Mouse (Mus musculus): Measurements from ENCODE around the gene 1190007I07Rik. TPM values are rescaled to one million over a fixed set of nuclear protein-coding genes. Genes with fewer than 3 reads are reported as not detected.

1190007I07Rik gene
- total RNA-seq (2021), result 10 to 100 TPM; 17.8 to 20.7 TPM
- long read RNA-seq, partial matches to known transcripts, result 0 of 1 reads
- long read RNA-seq, other reads (novel, unspliced or antisense), result 0 of 1 reads

DNA sequence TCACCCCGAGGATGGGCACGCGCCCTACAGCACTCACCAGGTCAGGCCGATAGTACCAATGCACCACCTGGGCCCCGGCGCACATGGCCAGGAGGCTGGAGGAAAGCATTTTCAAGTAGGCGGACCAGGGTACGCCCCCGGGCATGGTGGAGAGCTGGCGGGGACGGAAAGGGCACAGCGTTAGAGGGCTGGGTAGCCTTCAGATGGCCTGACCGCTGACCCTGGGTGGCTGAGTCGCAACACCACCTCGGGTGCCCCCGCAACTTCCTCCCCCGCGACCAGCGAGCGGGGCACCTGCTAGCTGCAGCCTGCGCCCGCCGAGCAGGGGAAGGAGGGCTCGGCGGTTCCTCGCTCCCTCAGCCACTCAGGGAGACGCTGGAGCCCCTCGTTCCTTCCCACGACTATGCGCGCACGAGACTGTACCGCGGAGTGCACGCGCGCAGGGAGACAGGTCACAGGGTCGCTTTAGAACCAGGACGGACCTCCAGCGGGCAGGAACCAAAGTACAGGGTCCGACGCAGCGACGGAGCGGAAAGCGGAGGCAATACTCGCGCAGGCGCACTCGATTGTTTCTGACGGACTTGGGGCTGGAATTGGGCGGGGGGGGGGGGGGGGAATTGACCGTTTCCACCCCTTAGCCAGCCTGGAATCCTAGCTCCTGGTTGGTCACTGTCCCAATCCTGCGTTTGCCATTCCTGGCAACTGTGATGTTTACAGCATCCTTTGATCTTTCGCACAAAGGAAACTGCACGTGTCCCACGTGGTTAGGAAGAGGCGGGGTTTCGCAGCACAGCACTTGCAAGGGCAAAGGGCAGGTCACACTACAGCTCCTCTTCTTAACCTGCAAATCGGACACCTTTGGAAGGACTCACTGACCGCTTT is at the start of gene 1190007I07Rik:
Gene 1190007I07Rik, minus strand, starts transcription at position 558 of the 882 bp plus-strand sequence.
- peak; percentile 62 to 88 for DNase-seq (ENCODE audit: low spot score in 2 of 2)

DNA sequence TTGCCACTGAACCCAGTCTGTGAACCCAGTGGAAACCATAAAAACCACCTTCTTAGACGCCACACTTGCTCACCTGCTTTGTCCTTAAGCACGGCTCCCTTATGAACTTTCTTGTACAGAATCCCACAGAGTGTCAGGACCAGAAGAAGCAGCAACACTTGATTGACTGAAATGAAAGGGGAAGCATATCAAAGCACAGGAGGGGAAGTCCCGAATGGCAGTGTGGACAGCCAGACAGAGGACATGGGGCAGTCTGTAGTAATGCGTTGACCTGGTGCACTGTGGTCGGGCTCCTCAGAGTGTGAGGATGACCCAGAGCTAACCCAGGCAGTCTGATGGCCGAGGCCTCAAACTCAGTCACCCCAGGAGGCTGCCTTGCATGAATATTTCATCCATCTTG is 47.2 kb upstream of the 1190007I07Rik start:
- no peak for DNase-seq (ENCODE audit: low spot score in 2 of 2)

DNA sequence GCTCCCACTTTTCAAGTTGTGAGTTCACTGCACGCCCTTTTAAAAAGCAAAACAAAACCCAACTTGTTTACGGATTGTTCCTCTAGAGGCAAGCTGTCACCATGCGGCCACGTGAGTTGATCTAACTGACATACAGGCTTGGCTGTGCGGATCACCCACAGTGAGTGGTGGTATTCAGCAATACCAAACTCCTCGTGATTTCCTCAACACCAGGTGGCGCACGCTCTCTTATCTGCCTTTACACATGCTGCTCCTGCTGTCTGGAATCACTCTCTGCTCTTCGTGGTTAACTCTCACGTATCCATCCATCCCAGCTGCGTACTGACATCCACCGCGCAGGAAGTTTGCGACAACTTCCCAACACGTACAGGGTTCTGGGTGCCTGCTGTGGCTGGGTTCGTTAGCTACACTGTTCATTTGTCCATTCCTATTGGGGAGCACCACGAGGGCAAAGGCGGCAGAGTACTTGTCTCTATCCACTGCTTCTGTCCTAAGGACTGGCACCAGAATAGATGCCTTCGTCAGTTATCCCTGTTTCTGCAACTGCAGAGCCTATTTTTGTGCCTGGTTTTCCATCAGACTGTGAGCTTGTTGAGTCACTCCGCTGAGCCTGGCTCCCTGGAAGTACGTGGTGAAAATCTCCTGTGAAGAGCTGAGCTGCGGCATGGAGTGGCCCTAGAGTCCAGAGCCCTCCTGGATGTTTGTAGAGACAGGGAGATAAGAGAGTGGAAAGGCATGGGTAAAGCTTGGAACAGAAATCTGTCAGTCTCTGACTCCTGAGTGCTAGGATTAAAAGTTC is 43.6 kb upstream of the 1190007I07Rik start:
- DNase-seq (ENCODE audit: low spot score in 2 of 2), result peak; percentile 81 to 96

DNA sequence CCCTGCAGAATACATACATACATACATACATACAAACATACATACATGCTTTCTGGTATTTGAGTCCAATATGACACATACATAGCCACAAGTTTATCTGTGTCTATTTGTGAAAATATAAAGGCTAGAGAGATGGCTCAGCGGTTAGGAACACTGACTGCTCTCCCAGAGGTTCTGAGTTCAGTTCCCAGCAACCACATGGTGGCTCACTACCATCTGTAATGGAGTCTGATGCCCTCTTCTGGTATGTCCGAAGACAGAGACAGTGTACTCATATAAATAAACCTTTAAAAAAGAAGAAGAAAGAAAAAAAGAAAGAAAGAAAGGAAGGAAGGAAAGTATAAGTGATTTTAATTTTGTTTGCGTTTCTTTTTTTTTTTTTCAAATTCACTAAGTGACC is 42.9 kb upstream of the 1190007I07Rik start:
- DNase-seq (ENCODE audit: low spot score in 2 of 2), result no peak

DNA sequence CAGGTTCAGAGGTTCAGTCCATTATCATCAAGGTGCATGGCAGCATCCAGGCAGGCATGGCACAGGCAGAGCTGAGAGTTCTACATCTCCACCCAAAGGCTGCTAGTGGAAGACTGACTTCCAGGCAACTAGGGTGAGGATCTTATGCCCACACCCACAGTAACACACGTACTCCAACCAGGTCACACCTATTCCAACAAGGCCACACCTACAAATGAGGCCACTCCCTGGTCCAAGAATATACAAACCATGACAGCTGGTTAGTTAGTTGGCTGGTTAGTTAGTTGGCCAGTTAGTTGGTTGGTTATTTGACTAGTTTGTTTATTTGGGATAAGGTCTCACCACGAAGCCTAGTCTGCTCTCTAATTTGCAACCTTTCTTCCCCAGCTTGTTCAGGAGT is 40.3 kb upstream of the 1190007I07Rik start:
- DNase-seq (ENCODE audit: low spot score in 2 of 2), result no peak

DNA sequence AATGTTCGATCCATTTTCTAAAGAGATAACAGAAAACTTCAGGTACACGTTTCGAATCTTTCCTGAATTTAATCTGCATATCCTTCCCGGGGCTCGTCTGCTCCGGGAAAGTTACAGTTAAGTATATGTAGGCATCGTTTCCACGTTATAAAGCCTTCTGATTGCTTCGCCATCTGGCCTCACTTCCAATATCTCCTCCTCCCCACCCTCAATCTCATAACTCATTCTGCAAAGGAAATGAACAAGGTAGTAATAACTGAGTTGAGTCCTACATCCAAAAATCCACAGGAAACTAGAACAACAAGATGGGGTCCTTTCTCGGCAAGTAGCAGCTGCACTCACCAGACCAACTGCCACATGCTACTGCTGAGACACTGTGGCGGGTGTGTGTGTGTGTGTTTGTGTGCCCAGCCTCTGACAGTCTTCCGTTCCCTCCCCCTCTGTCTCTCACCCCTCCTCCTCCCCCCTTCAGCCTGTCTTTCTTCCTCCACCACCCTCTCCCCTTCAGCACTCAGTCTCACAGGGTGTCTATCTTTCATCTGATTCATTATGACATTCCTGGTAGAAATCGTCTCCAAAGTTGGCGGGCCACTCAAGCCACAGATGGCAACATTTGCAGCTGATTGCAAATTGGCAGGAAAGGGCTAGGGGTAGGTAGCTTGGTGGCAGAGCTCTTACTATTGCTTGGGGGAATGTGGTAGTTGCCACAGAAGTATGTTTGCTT is 39.4 kb upstream of the 1190007I07Rik start:
- peak; percentile 81 to 86 for DNase-seq (ENCODE audit: low spot score in 2 of 2)

DNA sequence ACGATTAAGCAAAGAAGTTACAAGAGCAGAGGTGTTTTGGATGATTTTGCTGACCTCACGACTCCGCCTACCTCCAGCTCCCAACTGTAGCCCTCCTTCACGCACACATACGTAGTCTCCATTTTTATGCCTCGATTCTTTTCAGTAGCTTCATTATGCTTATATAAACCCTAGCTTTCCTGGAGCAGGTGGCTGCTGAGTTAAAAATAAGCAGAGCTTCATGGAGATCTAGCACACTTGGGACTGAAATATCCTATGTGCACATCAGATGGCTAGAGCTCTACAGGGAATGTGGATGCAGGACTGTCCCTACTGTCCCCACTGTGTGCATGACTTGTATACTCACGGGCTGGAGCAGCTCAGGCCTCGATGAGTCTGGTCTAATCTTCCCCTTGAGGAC is 38.8 kb upstream of the 1190007I07Rik start:
- DNase-seq (ENCODE audit: low spot score in 2 of 2), result peak in 1 of 2 experiments; percentile 68

DNA sequence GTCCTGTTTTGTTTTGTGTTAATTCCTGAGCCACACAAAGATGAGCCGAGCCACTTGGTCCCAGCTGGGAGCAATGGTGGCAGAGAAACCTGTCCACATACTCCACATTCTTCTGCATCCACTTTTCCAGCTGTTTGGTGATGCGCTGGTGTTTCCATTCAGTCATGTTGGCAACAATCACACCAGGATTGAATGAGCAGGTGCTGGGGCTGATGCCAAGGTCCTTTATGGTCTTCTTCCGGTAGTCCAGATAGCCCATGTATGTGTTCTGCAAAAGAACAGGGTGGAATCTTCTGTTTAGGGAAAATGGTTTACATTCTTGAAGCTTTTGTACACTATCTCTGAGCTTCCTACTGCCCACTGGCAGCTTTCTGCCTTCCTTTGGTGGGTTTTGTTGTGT is 31.6 kb upstream of the 1190007I07Rik start:
- no peak for DNase-seq (ENCODE audit: low spot score in 2 of 2)

DNA sequence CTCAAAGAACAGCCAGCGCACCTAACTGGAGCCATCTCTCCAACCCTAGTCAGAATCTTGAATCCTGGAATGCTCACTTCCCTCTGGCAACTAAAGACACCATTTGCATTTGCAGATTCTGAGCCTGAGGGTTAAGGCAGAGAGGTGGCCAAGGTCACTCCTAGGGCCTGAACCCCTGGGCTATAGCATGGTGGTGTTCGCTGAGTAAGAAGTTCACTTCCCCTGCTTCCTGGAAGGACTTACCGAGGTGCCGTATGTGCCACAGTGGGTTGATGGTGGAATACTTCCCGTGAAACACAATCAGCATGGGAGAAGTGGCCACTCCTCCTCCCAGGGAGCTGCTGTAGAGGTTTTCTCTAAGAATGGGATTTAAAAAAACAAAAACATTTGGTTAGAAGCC is 29.6 kb upstream of the 1190007I07Rik start:
- DNase-seq (ENCODE audit: low spot score in 2 of 2), result no peak

DNA sequence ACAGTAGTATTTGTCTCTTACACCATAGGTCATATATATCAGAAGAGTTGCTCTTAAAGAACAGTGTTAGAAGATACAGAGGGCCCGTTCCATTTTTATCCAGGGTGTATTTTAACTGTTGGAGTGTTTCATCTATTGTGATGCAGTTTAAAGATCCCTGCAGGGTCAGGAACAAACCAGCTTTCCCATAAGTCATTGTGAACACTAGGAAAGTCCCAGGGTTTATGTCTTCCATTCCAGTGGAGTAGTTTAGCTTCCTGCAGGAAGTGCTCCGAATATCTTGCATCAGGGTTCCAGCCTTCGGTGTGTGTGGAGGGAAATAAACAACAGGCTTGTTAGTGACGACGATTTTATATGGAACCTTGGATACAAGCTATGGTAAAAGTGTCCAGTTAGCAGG is 28.2 kb upstream of the 1190007I07Rik start:
- DNase-seq (ENCODE audit: low spot score in 2 of 2), result no peak

DNA sequence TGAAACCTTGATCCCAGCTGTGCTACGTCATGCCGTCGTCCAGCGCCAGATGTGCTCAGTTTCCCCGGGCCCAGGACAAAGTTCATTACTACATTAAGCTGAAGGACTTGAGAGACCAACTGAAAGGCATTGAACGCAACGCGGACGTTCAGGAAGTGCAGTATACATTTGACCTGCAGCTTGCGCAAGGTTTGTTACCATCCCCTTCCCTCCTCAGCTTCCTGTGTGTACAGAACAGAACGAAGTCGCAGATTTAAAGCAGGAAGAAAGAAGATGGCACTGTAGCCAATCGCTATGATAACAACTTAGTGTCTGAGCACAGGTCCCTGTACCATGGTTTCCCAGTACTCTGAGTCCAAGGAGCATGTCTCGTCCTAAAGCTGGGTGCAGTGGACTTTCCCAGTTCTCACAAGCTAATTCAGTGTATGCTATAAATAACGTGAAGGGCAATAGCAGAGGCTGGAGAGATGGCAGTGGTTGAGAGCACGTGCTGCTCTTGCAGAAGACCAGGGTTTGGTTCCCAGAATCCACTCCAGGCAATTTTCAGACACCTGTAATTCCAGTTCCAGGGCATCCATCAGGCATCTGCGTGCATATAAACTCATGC is 24.3 kb upstream of the 1190007I07Rik start:
- DNase-seq (ENCODE audit: low spot score in 2 of 2), result no peak

DNA sequence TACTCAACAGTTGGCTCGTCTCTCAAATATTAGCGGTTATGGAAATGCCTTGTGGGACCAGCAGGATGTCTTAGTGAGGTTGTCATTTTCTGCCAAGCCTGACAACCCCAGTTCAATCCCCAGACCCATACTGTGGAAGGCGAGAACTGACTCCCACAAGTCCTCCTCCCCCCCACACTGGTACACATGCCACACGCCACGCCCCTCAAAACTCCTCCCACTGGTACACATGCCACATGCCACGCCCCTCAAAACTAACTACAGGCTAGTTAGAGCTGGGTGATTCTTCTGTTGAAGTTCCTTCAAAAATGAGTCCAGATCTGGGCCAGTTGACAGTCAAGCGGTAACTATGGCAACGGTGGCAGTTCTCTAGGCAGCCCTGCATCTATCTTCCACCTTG is 23.1 kb upstream of the 1190007I07Rik start:
- DNase-seq (ENCODE audit: low spot score in 2 of 2), result peak in 1 of 2 experiments; percentile 49

DNA sequence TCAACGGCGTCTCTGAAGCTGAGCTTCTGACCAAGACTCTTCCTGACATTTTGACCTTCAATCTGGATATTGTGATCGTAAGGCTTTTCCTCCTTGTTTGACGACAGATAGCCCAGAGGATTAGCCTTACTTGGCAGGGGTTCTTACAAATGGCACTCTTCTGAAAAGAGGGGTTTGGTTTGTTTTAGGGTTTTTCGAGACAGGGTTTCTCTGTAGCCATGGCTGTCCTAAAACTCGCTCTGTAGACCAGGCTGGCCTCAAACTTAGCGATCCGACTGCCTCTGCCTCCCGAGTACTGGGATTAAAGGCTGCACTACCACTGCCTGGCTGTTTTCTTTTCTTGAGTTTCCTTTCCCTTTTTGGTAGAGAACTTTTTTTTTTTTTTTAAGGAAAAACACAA is 18.5 kb upstream of the 1190007I07Rik start:
- DNase-seq (ENCODE audit: low spot score in 2 of 2), result no peak

DNA sequence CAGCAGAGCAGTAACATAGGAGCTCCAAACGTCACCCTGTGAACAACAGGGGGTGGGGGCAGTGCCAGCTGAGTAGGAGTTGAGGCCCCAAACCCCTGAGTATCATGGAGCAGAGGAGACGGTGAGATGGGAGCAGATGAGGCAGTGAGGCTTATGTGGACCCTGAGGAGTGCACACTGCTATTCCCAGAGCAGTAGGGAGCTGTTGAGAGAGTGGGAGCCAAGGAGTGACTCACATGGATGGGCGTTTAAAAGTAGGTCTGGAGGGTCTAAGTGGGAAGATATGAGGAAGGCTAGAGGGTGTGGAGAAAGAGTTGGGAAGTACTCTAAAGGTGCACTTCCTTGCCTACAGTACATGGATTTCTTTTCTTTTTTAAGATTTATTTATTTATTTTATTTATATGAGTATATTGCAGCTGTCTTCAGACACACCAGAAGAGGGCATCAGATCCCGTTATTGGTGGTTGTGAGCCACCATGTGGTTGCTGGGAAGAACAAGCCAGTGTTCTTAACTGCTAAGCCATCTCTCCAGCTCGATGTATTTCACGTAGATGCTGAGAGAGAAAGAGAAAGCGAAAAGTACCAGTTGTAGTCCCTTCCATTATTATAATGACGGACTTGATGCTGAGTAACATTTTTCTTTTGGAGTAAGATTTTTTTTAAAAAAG is 16.1 kb upstream of the 1190007I07Rik start:
- no peak for DNase-seq (ENCODE audit: low spot score in 2 of 2)

DNA sequence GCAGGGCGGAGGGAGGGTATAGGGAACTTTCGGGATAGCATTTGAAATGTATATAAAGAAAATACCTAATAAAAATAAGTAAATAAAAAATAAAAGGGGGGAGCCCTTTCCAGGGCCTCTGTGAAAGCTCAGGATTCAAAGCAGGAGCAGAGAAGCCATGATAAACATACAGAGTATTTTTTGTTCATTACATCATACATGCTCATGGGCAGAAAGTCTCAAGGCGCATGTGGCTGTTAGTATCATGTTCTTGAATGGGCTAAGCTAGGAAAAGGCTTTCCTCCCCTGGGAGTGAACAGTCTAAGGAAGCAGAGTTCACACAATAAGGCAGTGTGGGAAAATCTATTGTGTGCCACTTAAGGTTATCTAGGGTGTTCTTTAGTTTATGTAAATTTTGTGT is 13.3 kb upstream of the 1190007I07Rik start:
- no peak for DNase-seq (ENCODE audit: low spot score in 2 of 2)

DNA sequence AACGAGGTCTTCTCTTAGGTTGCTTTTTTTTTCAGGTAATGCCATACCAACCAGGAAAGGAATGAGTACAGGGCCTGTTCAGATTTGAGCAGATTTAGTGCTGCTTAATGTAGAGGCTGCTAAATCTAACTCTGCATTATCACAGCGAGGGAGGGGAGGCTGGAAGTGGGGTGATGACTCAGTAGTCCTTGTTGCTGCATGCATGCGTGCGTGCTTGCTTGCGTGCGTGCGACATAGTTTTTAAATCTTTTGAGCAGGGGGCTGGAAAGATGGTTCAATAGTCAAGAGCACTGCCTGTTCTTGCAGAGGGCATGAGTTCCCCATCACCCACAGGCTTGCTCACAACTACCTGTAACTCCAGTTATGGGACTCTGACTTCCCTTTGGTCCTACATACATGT is 11.3 kb upstream of the 1190007I07Rik start:
- DNase-seq (ENCODE audit: low spot score in 2 of 2), result no peak

DNA sequence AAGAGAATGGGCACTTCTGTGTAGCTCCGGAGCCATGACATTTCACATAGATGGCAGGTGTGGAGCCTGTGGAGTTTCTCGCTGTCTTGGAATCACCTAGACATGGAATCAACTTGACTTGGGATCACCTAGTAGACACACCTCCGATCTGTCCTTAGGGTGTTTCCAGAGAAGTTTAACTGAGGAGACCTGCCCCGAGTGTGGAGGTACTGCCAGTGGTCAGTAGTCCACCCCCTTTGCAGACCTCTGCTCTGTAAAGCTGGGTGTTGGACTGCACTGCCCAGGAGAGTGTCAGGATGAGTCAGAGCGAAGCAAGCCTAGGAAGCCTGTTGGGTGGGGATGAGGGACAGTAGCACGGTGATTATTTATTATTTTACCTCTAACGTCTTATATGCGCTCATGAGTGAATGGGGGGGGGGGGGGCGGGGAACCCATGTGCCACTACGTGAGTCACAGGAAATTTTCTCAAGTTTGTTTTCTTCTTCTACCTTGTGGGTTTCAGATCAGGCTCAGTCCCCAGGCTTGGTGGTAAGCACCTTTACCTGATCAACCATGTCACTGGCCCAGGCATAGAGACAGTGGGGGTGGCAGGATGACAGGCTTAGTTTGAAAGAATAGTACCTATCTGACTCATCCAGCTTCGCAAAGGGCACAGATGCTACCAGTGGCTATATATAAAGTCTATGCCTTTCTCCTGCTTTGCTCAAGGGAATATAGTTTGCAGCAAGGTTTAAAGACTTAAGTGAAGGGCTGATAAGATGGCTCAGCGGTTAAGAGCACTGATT is 9.7 kb upstream of the 1190007I07Rik start:
- no peak for DNase-seq (ENCODE audit: low spot score in 2 of 2)

DNA sequence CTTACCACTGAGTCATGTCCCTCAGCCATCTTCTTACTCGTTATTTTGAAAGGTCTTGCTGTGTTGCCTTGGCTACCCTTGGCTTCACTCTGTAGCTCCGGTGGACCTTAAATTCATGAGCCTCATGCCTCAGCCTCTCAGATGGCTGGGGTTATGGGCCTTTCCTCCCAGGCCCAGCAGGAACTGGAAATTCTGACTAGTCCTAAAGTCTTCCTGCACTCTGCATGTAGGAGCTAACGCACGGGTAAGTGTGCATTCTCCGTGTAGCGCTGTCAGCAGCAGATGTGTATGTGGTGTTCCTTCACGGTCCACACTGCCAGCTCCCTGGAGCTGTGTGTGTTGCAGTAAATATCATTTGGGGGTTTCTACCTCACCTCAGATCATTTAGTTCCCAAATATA is 8.1 kb upstream of the 1190007I07Rik start:
- no peak for DNase-seq (ENCODE audit: low spot score in 2 of 2)

DNA sequence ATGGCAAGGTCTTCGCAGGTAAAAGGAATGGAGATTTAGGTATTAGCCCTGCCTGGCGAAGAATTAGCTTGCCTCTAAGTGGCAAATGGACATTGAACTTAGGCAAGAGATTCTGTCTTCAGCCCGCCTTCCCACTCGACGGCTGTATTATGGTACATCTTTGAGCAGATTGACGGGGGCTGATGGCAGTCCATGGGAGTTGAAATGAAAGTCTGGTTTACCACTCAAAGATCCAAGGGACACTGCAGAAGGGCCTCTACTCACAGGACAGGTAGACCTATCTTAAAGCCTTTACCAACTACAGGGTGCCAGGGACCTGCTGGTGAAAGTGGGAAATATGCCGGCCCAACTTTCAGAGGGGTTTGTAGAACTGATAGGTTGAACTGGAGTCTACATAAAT is 7.5 kb upstream of the 1190007I07Rik start:
- DNase-seq (ENCODE audit: low spot score in 2 of 2), result no peak
